Comparison of ENCODE assay signal across 8 mouse cellular contexts in the genomic region with DNA sequence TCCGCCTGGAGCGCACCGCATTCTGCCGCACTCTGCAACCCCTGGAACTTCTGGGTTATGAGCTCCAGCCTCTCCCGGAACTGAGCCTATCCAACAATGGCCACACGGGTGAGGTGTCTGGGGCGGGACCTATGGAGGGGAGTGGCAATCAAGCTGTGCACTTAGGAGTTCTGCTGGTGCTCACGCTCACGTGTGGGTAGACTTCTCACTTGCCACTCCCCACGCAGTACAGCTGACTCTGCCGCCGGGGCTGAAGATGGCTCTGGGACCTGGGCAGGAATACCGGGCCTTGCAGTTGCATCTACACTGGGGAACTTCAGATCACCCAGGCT. TPM values are rescaled to one million over a fixed set of nuclear protein-coding genes. Genes with fewer than 3 reads are reported as not detected.
DNase-seq lines count a peak whose midpoint lies in the region; ATAC-seq lines count a peak whose summit lies in the region.

No protein-coding gene starts in this region.

- no peaks in the 10 kb centered on the region for H3K36me3 ChIP-seq in heart, embryonic 14.5 days (ENCODE audit: control insufficient read depth, insufficient read depth, low read length)

- H3K4me1 ChIP-seq in heart, embryonic 14.5 days (ENCODE audit: control insufficient read depth in 2 of 2, insufficient read depth in 2 of 2, low read length in 2 of 2) = peaks cover 12 to 18% of the 10 kb centered on the region in 2 experiments

- DNase-seq in heart, adult 18-20 months = peak; percentile 60
- no peak for DNase-seq in heart, adult 9 months (ENCODE audit: low spot score in 2 of 2)
- DNase-seq in kidney, postnatal 36 days = peak; percentile 57 to 72
- peak; percentile 65 to 68 for DNase-seq in spleen, postnatal 36 days (ENCODE audit: low spot score in 2 of 2)
- DNase-seq in urinary bladder, postnatal 4 days (ENCODE audit: low spot score in 2 of 2) = no peak

- 2% methylated on average over 13 of the region's 13 CpGs for WGBS in heart, embryonic 14.5 days

- peak overlapping the region; percentile 76 for H3K9ac ChIP-seq in heart, embryonic 14.5 days (ENCODE audit: low read length)

- no peaks in the 10 kb centered on the region for H3K9me3 ChIP-seq in heart, embryonic 14.5 days (ENCODE audit: control insufficient read depth, low read length)

- peak overlapping the region; percentile 63 to 69; a peak in 3 of 4 replicates for H3K27ac ChIP-seq in heart, embryonic 14.5 days (replicated peaks in 1 of 2; ENCODE audit: control insufficient read depth in 1 of 2, insufficient read depth in 1 of 2, low read depth in 2 of 2, low read length in 2 of 2)

- peak overlapping the region; percentile 91 for H3K4me2 ChIP-seq in heart, embryonic 14.5 days (ENCODE audit: low read length)

- H3K4me3 ChIP-seq in heart, embryonic 14.5 days (ENCODE audit: control insufficient read depth in 1 of 2, insufficient read depth in 1 of 2, low read depth in 1 of 2, low read length in 2 of 2) = peak overlapping the region; percentile 55 to 74

- H3K27me3 ChIP-seq in heart, embryonic 14.5 days (ENCODE audit: control insufficient read depth, insufficient read depth, low read length) = no peaks in the 10 kb centered on the region

- ATAC-seq in common myeloid progenitor, adult 5-6 weeks (replicated peaks; ENCODE audit: low read depth, poor library complexity, severe bottlenecking) = peak; percentile 86
- peak; percentile 77 for ATAC-seq in heart, embryonic 14.5 days (ENCODE audit: insufficient number of reproducible peaks, insufficient read depth, low FRiP score, low read depth)
- peak; percentile 95 for ATAC-seq in megakaryocyte, adult 5-6 weeks (ENCODE audit: poor library complexity, severe bottlenecking)

RNA-seq across cellular contexts. Expression of gene Car9, which starts 1.9 kb away (rescaled TPM):
- total RNA-seq in heart, adult 18-20 months (2021) = under 1 TPM in 1 of 2 experiments, not detected in 1; 0.36 TPM
- 7.3 and 8.3 TPM in 2 replicates for total RNA-seq in common myeloid progenitor, adult 5-6 weeks (2017)
- polyA plus RNA-seq in heart, embryonic 14.5 days (2014; fragmentation: Nextera tagmentation; extraction: Ambion mirVana) = 2.1 and 2.4 TPM in 2 replicates
- total RNA-seq in megakaryocyte, adult 5-6 weeks (2015) = 3.0 and 3.5 TPM in 2 replicates
- 0.41 and 1.1 TPM in 2 replicates for total RNA-seq in megakaryocyte, adult 5-6 weeks (2017)

RNA-seq across cellular contexts. Expression of gene Arhgef39, which starts 9.1 kb away (rescaled TPM):
- under 1 TPM in 1 of 2 experiments, not detected in 1; 0.64 TPM for total RNA-seq in heart, adult 18-20 months (2021)
- total RNA-seq in common myeloid progenitor, adult 5-6 weeks (2017) = 46.1 and 64.5 TPM in 2 replicates
- 28.7 and 31.0 TPM in 2 replicates for polyA plus RNA-seq in heart, embryonic 14.5 days (2014; fragmentation: Nextera tagmentation; extraction: Ambion mirVana)
- total RNA-seq in megakaryocyte, adult 5-6 weeks (2015) = 54.6 and 60.0 TPM in 2 replicates
- 52.3 and 54.1 TPM in 2 replicates for total RNA-seq in megakaryocyte, adult 5-6 weeks (2017)

RNA-seq across cellular contexts. Expression of gene Tpm2, which starts 14.9 kb away (rescaled TPM):
- total RNA-seq in heart, adult 18-20 months (2021) = 10 to 100 TPM; 32.1 to 35.2 TPM
- total RNA-seq in common myeloid progenitor, adult 5-6 weeks (2017) = 8.4 and 10.7 TPM in 2 replicates
- polyA plus RNA-seq in heart, embryonic 14.5 days (2014; fragmentation: Nextera tagmentation; extraction: Ambion mirVana) = 142 and 159 TPM in 2 replicates
- 0.11 TPM in 1 of 2 replicates, not detected in the other for total RNA-seq in megakaryocyte, adult 5-6 weeks (2015)
- 0.11 and 0.33 TPM in 2 replicates for total RNA-seq in megakaryocyte, adult 5-6 weeks (2017)

RNA-seq across cellular contexts. Expression of gene Ccdc107, which starts 15.9 kb away (rescaled TPM):
- 10 to 100 TPM; 29.2 to 31.7 TPM for total RNA-seq in heart, adult 18-20 months (2021)
- total RNA-seq in common myeloid progenitor, adult 5-6 weeks (2017) = 50.5 and 62.2 TPM in 2 replicates
- 76.5 and 85.8 TPM in 2 replicates for polyA plus RNA-seq in heart, embryonic 14.5 days (2014; fragmentation: Nextera tagmentation; extraction: Ambion mirVana)
- 16.7 and 17.5 TPM in 2 replicates for total RNA-seq in megakaryocyte, adult 5-6 weeks (2015)
- total RNA-seq in megakaryocyte, adult 5-6 weeks (2017) = 23.6 and 32.6 TPM in 2 replicates

RNA-seq across cellular contexts. Expression of gene Sit1, which starts 25.1 kb away (rescaled TPM):
- 1 to 10 TPM in 1 of 2 experiments, not detected in 1; 1.1 TPM for total RNA-seq in heart, adult 18-20 months (2021)
- total RNA-seq in common myeloid progenitor, adult 5-6 weeks (2017) = not detected in 2 replicates
- polyA plus RNA-seq in heart, embryonic 14.5 days (2014; fragmentation: Nextera tagmentation; extraction: Ambion mirVana) = not detected in 2 replicates
- total RNA-seq in megakaryocyte, adult 5-6 weeks (2015) = not detected in 2 replicates
- 0.77 TPM in 1 of 2 replicates, not detected in the other for total RNA-seq in megakaryocyte, adult 5-6 weeks (2017)

Comparison
In these comparisons a context has a peak if more than half of its experiments do, and no peak if none do; other contexts are left out.
1. DNase-seq: peak in heart, adult 18-20 months (2 of 2), kidney, postnatal 36 days (2 of 2) and spleen, postnatal 36 days (2 of 2); none in heart, adult 9 months (0 of 2) and urinary bladder, postnatal 4 days (0 of 2).
2. RNA of gene Arhgef39, which starts 9.1 kb away (total RNA-seq): 52.3 to 60.0 TPM in megakaryocyte, adult 5-6 weeks and 46.1 to 64.5 TPM in common myeloid progenitor, adult 5-6 weeks; 0.64 TPM in heart, adult 18-20 months; every median in the first group is over 10 times any median in the second.
3. Peak in every context shown above with its lines, with median percentiles within 50 percentile points of each other: ATAC-seq.